Mouse (Mus musculus) 416B (cell line): ENCODE data around the gene Kit.
A peak's percentile ranks its signal among the peaks of the same experiment; 100 is the strongest.

Experiments used
- DNase-seq: peaks from one replicate; pipeline ENCODE4 v3.0.0; 2011; ENCODE audit warnings: low read depth

Gene Kit

GRCm38 (mm10) chr5:75635385-75635784 is 60.7 kb downstream of the Kit start:
- DNase-seq, result no peak

DNA sequence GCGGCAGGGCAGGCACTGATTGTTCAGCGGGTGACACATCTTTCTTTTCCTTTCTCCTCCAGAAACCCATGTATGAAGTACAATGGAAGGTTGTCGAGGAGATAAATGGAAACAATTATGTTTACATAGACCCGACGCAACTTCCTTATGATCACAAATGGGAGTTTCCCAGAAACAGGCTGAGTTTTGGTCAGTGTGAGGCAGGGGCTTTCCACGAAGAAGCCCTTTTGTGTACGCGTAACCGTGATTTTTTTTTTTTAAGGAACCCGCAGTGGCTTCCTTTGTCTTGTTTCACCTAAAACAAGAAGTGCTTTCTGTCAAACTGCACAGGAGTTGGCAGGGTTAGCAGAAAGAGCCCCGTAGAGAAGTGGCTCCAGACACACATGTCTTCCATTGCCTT is 65.9 kb downstream of the Kit start:
- no peak for DNase-seq

DNA sequence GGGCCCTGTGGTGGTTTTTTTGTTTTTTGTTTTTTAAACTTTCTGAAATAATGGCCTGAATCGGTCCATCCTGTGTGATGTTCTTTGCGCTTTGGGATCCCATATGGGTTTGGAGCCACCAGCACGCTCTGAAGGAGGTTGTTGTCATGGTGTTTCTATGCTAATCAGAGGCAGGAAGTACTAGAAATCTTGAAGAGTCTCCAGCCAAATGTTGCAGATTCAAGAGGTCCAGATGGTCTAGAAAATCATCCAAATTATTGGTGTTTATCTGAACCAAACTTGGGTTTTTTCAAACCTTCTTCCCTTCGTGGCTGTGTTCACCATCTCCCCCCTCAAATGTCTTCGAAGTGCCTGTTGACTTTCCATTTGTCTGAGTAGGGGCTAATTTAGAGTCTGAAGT is 72.3 kb downstream of the Kit start:
- DNase-seq, result no peak

DNA sequence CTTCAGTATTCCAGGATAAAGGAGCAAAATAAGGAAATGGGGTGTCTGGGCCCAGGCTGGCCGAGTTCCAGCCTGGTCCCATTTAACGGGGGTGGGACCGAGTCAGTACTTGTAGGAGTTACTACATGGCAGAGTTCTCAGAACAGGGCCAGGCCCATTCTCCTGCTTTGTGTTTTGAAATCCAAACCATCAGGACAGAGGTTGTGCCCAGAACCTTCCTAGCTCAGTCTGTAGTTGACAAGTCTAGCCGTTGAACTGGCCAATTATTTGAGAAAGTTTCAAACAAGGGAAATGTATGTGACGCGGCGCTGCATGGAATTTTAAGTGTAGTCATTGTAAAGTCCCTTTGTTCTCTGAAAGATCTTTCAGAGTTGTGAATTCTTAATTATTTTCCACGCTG is 75.8 kb downstream of the Kit start:
- no peak for DNase-seq

DNA sequence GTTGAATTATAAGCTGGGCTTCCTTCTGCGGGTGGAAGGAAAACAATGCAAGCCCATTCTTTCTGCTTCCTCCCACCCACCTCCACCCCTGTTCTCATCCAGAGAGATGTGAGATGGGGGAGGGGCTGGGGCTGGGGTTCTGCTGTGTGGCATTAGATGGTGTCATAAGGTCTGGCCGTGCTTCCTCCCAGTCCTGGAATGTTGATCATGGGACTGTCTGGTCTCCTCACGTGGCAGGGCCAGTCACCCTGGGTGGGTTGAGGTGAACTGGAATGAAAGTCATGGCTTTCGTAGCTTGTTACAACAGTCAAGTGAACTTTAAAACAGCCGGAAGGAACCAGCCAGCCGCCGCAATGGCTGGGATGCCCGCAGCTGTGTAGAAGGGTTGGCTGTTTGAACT is 78.7 kb downstream of the Kit start:
- DNase-seq, result no peak

DNA sequence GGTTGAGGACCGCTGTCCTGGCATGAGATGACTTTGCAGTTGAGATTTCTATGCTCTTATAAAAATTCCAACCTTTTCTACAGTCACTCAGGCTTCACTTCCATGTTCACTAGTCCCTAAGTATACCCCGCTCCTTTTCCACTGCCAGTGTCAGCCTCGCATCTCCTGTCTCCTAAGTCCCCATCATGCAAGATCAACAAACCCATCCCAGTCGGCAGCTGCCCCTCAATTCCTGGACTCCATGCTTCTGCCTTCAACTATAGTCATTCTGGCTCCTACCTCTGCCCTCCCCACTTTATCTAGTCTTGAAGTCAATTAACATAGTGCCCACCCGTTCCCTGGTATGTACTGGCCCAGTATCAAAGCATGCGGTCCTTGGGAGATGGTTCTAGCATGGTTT is 83.9 kb downstream of the Kit start:
- peak; percentile 32 for DNase-seq

DNA sequence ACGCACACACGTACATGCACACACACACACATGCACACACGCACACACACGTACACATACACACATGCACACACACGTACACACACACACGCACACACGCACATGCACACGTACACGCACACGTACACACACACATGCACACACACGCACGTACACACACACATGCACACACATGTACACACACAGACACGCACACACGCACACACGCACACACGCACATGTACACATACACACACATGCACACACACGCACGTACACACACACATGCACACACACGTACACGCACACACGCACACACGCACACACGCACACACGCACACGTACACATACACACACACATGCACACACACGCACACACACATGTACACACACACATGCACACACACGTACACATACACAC is 85.6 kb downstream of the Kit start:
- DNase-seq, result no peak

GRCm38 (mm10) chr5:75662466-75662865 is 87.8 kb downstream of the Kit start:
- DNase-seq, result no peak

DNA sequence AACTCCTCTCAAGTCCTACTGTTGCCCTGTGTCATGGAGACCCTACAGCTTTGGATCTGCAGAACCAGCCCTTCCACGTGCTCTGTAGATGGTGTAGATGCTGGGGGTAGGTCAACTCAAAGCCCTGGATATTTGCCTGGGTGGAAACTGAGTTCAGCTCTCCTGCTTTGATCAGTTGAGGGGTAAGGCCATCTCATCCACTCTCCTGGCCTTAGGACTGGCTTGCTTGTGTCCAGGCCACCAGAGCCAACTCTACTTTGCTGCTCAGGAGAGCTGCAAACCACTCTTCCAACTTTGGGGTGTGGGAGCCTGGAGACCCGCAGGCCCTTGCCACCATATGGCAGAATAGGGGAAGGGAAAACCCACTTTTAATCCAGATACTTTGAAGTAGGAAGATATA is 89.1 kb downstream of the Kit start:
- DNase-seq, result no peak

DNA sequence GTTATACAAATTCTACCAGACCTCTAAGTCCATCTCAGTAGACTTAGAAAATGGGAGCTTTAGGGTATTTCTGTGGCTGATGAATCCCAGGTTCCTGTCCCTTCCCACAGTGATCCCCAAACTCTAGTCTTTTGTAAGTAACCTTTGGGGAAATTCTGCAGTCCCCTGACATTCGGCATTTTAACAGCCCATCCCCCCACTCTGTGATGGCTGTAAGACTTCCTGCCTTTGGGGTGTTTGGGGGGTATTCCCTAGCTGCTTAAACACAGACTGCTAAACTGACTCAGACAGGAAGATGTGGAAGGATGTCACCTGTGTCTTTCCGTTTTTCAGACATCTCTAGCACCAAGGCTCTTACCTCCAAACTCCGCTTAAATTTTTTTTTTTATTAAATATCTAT is 92.4 kb downstream of the Kit start:
- no peak for DNase-seq

DNA sequence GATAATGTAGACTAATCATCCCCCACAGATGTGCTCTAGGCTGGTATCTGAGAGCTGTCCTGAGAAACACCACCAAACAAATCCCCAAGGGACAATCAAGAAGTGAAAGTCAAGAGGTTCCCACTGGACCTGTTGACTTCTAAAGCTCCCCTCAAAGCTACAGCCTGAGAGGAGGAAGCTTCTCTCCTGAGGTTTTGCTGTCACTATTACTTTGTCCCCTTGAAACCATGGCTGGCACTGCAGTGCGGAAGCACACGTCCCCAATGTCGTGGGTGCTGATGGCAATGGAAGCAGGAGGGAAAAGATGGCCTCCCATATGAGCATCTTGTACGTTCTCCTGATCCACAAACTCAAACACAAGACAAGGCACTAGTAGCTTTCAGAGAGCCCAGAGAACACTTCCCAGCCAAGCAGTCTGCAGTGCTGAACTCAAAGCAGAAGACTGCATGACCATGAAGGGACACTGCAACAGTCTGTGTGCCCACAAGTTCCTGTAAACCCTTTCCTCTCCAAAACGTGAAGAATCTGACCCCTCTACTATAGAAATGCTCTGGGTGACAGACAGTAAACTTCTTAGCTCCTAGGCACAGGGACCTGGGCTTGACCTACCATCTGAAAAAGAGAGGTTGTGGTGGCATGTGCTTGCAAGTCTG is 96.5 kb downstream of the Kit start:
- peak; percentile 22 for DNase-seq

- DNase-seq, result no peak
Measured at GRCm38 (mm10) chr5:75676024-75676423, 101.3 kb downstream of the Kit start.

- DNase-seq, result peak; percentile 15
Measured at GRCm38 (mm10) chr5:75679896-75680295, 105.2 kb downstream of the Kit start.

DNA sequence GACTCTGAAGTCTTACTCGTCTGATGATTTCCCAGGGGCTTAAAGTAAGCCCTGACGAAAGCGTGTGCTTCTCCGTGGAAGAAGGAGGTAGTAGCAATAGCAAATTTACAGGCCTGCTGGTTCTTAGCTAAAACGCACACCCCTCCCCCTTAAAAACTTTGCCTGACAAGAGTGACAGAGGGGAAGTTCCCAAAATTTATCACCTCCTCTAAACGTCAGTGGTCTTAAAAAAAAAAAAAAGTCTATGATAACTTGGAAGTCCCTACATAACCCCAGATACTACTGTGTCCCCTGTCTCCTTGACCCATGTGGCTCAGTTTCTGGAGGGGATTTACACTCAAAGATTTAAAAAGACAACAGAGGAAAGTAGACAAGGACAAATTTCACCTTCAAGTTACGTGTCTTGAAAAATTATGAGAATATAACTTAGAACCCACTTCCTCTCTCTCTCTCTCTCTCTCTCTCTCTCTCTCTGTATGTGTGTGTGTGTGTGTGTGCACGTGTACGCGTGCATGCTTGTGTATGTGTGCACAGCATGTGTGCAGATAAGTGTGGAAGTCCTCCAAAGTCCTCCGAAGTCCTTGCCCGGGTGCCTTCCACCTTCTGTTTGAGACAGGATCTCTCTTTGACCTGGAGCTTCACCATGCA is 120.6 kb downstream of the Kit start:
- no peak for DNase-seq

- DNase-seq, result no peak
Measured at GRCm38 (mm10) chr5:75696960-75697359, 122.2 kb downstream of the Kit start.

- no peak for DNase-seq
Measured at GRCm38 (mm10) chr5:75698556-75698955, 123.8 kb downstream of the Kit start.

DNA sequence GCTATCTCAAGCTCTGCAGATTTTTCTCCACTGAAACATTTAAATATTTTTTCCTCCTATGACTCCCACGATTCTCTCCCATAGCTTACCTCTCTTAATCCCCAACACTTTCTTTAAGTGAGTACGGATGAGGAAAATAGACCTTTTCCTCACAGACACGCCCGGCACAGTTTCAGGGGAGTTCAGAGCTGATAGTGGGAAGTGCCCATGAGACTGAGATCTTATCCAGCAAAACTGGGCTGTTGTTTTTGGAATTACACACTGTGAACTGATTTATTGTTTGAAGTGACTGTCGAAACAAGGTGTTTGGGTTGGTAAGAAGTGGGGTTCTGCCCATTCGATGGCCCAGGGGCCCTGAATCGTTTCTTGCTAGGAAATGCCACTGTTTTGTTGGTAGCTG is 124.4 kb downstream of the Kit start:
- no peak for DNase-seq

DNA sequence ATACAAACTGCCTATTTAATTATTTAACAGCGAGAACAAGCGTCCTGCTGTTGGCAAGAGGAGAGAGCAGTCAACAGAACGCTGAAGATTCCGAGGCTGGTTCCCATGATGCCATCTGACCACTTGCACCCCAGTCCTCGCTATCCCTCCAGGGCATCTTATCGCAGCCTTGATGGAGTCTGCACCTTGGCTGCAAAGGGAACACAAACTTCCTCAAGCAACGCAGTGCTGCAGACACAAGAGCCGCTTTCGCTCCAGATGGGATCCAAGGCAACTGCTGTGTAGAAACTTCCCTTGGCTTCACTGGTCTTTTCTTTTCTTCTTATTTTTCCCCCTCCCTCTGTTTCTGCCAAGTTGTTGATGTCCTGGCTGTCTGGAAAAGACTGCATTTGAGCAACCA is 124.8 kb downstream of the Kit start:
- DNase-seq, result no peak

DNA sequence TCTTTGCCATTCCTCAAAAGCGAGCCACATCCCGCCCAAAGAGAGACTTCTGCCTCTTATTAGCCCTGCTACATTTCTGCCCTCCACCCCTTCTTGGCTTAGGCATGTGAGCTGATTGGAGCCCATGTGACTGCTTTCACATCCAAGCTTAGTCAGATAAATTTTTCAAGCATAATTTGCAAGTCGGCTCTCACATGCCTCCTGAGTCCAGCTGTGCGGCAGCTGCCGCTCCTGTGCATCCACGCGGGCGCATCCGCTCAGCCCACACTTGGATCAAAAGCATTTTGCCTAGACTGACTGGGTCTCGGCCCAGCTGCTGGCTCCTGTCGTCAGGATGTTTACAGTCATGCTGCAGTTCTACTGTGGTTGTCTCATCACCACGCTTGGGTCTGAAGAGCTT is 126.9 kb downstream of the Kit start:
- DNase-seq, result no peak

DNA sequence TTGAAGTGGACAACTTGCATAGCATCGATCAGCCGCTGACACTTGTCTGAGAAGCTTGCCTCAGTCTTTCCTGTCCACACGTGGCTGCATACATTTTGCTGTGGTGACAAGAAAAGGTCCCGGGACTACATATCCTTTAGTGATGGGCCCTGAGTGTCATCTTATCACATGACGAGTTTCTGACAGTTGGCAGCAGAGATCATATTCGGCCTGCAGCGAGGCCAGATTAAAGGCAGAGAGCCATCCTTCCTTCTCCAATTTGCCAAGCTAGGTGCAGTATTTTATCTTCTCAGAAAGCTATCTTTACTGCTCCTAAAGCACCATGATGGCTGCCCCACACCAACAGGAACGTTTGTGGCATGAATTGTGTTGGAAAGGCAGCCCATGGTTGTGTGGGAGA is 127.4 kb downstream of the Kit start:
- DNase-seq, result no peak

DNA sequence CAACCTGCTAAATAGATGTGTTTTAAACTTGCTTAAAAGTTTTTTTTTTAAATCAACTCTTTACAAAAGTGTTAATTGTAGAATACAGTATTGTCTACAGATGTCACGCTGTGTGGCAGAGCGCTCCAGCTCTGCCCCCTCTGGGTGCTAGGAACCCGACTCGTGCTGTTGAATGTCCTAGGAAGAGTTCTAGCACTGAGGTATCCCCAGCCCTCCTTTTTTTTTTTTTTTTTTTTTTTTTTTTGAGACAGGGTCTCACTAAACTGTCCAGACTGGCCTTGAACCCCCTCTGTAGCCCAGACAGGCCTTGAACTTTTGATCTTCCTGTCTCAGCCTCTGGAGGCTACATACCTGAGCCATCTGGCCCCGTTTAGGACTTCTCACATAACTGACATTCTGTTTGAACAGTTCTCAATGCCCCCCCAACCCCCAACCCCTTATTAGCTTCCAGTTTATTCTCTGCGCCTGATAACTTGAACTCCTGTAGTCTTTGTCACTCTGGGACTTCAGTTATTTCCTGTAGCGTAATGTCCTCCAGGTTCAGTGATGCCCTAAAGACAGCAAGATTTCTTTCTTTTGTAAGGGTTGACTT is 130.0 kb downstream of the Kit start:
- no peak for DNase-seq

- DNase-seq, result no peak
Measured at GRCm38 (mm10) chr5:75705421-75705820, 130.7 kb downstream of the Kit start.
